Mouse (Mus musculus): Measurements from ENCODE around the gene Rln3.

Gene Rln3

DNA sequence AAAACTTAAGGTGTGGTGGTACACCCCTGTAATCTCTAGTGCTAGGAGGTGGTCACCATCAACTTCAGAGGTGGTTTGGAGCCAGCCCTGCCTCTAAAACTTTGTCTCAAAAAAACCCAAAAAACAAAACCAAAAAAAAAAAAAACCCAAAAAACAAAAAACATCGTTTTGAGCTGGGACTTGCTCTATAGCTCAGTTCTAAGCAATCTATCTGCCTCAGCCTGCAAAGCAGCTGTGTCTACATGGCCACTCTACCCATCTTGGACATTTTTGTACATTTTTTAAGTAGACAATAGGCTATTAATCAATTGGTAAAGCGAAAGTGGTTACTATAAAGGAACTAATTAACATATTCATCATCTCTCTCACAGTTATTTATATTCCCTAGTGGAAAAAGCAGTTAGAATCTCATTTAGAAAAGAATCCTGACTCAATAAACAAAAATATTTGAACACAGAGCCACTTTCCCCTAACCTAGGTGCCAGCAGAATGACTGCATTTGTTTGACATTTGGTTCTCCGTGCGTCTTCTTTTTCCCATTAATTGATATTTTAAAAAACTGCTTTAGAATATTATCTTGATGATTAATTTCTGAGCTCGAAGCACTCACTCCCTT is 20.8 kb upstream of the Rln3 start:
- DNase-seq (ENCODE audit: low spot score in 2 of 2): no peak

DNA sequence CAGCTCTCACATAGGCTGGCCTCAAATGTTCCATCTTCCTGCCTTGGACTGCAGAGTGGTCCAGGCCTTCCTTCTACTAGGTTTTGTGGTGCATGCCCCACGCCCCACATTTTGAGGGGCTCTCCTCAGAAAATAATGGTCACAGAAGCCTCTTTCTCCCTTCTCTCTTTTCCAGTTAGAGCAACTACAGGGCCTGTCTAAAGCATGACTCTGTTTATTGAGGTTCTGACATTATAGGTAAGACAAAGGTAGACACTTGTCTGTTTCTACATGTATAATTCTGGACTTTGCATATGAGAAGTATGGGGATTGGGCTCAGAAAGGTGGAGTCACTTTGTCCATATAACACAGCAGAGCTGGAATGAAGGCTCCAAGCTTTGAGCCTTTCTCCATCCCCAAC is 20.2 kb upstream of the Rln3 start, which contains the start of gene Gm10643:
Gm10643 (minus strand) TSS at position 101 of the 400 bp plus-strand sequence.
- no peak for DNase-seq (ENCODE audit: low spot score in 2 of 2)

DNA sequence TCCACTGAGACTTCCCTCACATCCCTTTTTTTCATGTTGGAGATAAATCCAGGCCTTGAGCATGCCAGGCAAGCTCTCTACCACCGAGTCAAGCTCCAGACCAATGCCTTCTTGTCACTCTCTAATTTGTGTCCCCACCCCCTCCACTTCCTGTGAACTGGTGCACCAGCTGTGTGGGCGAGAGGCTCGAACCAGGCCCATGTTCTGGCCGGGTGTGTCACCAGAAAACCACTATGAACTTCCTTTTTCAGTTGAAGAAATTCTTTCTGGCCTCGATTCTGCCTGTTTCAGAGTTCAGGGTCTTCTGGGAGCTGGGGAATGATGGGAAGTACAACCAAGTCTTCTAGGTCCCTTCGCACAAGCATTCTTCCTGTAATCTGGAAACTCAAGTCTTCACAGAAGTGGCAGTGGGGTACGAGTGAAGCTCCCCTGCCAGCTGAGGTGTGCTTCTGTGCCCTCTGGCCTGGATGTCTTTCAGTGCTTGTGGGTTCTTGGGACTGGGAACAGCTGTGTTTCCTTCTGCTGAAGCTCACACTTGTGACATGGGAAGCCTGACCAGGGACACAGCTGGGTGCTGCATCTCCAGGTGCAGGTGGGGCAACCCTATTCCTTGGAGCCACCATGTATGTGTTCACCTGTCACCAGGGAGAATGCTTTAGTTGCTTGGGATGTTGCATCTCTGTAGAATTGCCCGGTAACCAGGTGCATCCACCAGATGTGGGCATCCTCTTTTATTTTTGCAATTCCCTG is 19.2 kb upstream of the Rln3 start:
- no peak for DNase-seq (ENCODE audit: low spot score in 2 of 2)

DNA sequence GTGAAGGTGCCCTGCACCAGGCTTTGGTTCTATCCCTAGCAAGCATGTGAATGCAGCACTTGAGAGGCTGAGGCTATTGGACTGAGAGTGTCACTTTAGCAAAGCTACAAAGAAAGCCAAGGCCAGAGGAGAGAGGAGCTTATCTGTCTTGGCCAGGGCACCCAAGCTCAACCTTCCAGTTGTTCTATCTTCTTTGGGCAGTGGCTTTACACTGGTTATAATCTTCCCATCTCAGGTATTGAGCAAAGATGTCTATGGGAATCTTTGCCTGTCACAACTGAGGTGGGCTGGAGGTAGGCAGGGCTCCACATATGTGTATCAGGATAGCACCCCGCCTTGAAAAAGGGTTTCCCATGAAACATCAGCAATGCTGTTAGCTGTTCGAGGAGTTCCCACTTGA is 15.4 kb upstream of the Rln3 start:
- DNase-seq (ENCODE audit: low spot score in 2 of 2): no peak

DNA sequence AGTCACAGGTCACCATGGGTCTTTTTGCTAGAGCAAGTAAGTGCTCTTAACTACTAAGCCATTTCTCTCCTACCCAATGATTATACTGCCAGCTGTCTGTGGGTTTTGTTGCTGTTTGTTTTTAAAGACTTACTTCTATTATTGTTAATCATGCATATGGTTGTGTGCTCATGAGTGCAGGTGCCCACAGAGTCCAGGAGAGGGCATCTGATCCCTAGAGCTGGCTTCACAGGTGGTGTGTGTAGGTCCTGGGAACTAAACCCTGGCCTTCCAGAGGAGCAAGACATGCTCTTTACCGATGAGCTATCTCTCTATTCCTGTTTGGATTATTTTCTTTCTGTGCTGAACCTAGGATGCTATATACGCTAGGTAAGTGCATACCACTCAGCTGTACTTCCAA is 14.4 kb upstream of the Rln3 start:
- DNase-seq (ENCODE audit: low spot score in 2 of 2): no peak

DNA sequence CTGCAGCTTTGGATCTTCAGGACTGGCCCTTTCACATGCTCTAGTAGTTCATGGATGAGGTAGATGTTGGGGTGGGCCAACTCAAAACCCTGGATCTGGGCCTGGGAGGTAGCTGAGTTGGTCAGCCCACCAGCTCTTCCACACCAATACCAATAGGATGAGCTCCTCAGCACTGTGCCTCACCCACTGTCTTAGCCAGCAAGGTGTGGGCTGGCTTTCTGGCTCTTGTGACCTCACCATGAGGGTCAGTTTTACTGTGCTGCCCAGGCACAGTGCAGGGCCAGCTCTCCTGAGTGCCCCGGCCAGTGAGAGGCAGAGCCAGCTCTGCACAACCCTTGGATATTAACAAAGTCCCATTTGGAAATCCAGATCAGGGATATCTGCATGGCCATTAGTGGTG is 13.0 kb upstream of the Rln3 start:
- no peak for DNase-seq (ENCODE audit: low spot score in 2 of 2)

DNA sequence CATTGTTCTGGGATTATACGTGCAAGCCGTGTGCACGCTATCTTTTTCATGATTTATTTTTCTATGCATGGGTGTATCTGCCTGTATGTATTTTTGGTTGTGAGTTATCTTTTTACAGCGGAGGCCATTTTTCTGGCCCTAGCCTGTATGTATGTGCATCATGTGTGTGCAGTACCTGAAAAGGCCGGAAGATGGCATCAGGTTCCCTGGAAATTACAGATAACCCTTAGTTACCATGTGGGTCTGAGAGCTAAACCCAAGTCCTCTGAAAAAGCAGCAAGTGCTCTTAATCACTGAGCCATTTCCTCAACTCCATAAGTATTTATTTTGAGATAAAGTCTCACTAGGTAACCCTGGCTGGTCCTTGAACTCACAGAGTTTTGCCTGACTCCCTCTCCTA is 8.4 kb upstream of the Rln3 start:
- DNase-seq (ENCODE audit: low spot score in 2 of 2): no peak

DNA sequence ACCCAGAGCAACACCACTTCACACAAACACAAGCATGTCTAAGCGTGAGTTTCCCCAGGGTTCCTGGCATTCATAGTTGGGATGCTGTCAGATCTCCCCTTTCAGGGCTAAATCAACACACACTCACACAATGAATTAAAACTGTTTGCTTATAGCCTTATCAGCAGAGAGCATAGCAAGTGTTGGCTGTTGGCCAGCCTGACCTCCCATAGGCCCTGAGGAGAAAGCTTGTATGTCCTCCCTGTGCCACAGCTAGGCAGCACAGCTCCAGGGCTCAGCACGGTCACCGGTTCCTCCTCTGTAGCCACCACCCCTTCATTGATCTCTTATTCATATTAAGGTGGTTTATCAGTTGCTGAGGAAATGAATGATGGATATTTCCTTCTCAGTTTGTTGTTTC is 7.9 kb upstream of the Rln3 start:
- peak in 1 of 2 experiments; percentile 49 for DNase-seq (ENCODE audit: low spot score in 2 of 2)

DNA sequence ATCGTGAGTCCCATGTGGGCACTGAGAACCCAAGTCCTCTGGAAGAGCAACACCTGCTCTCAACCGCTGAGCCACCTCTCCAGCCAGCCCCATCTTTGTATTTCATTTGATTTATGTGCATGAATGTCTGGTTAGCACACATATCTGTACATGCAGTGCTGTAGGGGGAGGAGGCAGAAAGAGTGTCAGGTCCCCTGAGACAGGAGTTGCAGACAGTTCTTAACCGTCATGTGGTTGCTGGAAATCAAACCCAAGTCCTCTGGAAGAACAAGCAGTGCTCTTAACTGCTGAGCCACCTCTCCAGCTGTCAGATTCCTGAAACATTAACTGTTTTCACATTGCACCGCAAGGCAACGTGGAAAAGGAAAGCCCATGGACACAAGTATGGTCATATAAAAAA is 3.4 kb upstream of the Rln3 start:
- no peak for DNase-seq (ENCODE audit: low spot score in 2 of 2)

DNA sequence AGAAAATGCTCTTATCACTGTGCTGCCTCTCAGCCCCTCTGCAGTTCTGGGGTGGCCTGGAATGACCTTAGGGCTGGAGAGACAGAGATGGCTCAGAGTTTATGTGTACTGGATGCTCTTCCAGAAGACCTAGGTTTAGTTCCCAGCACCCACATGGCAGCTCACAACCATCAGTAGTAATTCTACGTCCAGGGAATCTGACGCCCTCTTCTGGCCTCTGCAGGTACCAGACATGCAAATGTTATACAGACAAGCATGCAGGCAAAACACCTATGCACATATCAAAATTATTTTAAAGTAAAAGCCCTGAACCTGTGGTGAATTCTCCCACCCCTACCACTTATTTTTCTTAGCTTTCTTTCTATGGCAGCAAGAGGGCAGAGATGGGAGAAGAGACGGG is 1.7 kb upstream of the Rln3 start:
- no peak for DNase-seq (ENCODE audit: low spot score in 2 of 2)

DNA sequence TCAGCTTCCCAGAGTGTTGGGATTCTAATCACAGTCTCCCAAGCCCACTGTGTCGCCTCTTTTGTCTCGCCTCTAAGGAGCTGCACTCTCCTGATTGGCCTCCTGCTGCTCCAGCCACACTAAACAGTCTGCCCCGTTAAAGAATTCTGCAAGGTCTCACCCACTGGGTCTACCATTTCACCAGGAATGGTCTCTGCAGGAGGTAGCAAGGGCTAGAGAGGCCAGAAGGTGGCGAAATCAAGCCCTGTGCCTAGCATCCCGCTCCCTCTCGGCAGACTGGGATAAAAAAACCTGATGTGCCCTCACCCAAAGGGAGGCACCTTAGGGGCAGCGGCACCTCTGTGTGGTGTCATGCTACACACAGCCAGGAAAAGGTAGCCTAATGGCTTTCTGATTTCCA is 697 bp downstream of the Rln3 start:
- DNase-seq (ENCODE audit: low spot score in 2 of 2): no peak

DNA sequence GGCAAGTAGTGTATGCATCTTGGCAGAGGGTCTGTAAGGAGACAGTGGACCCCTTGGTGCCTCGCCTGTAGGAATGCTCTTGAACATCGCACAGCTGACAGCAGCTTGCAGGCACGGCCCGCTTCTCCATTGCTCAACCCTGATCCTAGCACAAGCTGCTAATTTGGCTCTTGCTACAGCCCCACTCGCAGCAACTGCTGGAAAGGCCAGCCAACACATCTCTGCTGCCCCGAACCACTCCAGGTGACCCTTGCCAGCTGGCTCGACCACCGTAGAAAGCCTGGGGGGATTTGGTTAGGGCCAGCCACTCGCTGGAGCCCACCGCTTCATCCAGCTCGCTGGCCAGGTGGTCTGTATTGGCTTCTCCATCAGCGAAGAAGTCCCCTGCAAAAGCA is 1.9 kb downstream of the Rln3 start:
- no peak for DNase-seq (ENCODE audit: low spot score in 2 of 2)

DNA sequence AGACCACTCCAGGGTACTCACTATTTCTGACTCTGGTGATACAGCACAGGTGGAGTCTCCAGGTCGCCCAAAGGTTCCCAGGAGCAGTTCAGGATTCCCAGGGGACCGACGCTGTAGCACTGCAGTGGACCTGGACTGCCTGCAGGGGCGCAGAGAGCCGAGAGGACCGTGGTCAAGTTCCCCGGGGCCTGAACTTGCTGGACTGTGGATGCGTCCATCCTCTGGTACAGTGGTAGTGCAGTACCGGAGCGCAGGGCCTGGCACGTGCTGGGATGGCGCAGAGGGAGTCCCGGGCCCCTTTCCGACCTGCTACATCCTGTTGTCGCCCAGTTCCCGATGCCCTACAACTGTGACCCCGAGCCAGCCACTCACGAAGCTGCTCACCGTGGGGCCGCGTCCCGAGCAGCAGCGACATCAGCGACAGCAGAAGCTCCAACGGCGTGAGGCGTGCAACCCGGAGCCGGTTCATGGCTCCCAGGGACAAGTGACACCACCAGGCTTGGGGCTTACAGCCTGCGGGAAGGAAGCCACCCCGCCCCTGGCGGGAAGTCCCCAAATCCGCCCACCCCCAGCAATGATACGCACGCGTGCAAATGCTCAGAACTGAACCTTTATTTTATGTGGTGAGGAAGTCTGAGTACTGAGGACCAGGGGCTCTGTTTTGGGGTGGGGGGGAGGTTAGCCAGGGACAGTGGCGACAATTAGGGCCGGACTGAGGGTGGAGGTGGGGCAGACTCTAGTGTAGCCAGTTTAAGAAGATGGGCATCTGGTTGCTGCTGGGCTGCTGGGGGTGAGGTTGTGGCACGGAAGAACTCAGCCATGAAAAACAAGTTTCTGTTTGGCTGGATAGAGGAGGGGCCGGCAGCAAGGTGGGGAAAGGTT is 2.5 kb downstream of the Rln3 start, which contains the start of gene Il27ra:
Il27ra (minus strand) TSS at position 524 of the 882 bp plus-strand sequence.
- peak; percentile 41 to 66 for DNase-seq (ENCODE audit: low spot score in 2 of 2)

DNA sequence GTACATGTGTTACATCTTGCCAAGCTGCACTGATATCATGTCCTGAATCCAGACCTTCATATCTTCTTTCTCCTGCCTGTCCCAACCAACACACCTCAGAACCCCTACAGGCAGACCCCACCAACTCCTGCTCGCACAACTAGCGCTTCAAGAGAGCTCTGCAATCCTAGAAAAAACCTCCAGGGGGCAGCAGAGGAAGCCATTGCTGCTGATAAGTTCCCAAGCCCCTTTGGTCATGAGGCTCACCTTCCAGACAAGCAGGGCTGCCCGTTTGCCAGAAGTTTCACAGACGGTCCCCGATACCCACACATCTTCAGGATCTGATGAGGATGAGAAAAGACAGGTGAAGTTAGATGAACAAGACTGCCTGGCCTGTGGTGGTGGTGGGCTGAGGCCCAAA is 5.8 kb downstream of the Rln3 start:
- peak; percentile 48 to 64 for DNase-seq (ENCODE audit: low spot score in 2 of 2)

DNA sequence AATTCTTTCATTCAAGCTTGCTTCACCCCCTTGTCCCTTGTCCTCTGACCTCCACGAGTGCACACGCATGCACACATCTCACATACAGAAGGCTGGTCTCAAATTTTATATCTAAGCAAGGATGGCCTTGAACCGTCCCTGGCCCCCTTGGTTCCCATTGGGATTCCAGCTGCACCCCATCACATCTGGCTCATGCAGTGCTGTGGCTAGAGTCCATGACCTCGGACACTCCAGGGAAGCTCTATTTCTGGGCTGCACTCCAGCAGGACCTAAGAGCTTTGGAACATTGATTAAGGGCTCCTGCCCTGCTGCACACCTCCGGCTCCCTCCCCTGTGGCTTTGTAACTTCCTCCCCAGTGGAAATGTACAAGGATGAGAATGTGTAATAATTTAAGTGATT is 6.8 kb downstream of the Rln3 start:
- DNase-seq (ENCODE audit: low spot score in 2 of 2): peak in 1 of 2 experiments; percentile 20

DNA sequence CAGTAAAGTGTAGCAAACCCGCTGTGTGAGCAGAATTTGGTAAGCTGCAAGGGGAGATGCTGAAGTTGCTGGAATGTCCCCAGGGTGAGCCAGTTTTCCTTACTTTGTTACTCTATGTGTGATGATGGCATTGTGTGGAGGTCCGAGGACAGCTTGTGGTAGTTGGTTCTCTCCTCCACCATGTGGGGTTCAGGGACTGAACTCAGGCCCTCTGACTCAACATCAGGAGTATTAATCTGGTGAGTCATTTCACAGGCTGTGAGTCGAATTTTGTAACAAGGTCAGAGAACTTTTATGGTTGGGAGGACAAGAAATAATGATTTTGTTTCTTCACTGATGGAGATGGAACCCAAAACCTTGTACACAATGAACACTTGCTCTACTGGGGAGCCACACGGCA is 12.0 kb downstream of the Rln3 start:
- DNase-seq (ENCODE audit: low spot score in 2 of 2): no peak

DNA sequence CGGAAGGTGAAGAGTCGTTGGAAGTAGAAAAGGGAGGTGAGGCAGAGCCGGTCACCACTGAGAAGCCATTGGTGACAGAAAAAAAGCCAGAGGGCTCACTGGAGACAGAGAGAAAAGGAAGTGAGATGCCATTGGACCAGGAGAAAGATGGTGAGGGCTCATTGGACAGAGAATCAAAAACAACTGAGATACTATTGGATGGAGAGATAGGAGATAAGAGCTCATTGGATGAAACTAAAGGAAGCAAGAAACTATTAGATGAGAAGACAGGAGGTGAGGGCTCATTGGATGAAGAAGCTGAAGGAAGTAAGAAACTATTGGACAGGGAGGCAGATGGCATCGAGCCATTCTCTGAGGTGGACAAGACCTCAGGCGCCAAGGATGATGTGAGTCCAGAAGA is 15.5 kb downstream of the Rln3 start:
- no peak for DNase-seq (ENCODE audit: low spot score in 2 of 2)

DNA sequence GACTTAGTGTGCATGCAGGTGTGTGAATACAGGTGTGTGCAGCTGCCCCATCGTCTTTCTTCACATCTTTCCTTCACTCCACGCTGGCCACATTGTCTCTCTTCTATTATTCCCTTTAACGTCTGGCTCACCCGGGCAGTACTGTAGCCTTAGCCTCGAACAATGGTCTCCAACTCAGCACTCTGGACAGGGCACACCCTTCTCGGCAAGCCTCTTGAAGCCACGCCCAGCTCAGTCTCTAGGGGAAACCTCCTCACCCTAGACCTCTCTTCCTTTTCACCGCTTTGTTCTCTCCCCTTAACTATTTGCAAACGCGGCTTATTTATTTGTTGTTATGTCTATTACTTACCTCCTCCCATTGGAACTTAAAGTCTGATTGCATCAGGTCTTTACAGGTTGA is 17.4 kb downstream of the Rln3 start:
- DNase-seq (ENCODE audit: low spot score in 2 of 2): no peak

DNA sequence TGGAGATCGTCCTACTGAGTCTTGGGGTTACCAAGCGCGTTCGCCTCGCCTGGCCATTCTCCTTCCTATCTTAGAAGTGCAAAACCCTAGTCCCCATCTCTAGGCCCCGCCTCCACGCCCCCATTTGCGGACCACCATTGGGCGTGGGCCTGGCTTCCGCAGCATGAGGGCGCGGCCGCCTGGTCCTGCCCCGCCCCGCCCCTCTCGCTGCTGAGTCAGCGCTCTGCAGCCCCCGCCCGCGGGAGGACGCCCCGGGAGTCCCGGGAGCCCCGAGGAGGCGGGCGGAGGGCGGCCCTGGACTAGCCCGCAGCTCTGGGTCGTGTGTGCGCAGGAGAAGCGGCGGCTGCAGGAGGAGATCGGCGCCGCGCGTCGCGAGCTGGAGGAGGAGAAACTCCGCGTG is 18.9 kb downstream of the Rln3 start:
- DNase-seq (ENCODE audit: low spot score in 2 of 2): no peak

DNA sequence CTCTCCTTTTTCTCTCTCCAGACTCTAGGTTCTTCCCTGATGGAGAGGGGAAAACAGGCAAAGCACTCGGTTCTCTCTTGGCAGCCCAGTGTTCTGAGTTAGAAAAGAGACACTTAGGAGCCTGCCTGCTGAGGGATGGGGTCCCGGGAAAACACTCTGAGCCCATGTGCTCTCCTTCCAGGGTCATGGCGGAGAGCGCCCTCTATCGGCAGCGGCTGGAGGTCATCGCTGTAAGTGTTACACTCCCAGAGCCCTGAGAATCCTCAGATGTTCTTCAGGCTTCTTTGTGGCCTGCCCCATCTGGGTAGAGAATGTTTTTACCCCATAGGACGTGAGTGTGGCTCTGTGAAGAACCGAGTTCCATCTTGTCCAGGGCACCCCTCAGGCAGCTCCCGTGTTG is 20.6 kb downstream of the Rln3 start:
- DNase-seq (ENCODE audit: low spot score in 2 of 2): no peak

DNA sequence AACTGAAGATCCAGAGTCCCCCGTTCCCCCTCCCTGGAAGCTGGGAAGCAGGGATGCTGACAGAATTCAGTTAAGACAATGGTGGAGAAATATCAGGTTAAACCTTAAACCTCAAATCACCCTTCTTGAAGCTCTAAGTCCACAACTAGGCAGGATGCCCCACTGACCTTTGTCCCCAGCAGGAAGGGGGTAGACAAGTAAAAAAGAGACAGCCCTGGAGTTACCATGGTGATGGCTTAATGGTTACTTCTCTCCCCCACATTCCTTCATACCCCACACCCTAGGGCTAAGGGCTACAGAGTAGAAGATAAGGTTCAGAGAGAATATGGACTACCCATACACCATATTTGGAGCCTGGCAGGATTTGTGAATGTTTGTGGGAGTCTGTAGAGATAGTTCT is 21.2 kb downstream of the Rln3 start:
- no peak for DNase-seq (ENCODE audit: low spot score in 2 of 2)

DNA sequence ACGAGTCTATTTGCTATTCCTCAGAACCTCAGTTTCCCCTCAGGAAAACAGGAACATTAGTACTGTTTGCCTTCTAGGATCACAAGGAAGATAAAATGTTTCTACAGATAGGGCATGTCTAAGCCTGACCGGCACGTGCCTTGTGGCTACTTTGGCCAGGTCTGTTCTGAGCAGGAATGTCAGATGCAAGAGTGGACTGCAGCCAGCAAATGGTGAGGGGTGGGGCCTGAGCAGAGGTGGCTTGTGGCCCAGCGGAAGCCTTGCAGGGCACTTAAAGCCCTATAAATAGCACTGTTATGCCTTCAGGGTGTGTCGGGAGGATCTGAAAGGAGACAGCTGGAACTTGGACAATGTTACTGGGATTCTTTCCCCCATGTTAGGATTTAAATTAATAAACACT is 21.7 kb downstream of the Rln3 start:
- peak; percentile 57 to 75 for DNase-seq (ENCODE audit: low spot score in 2 of 2)

DNA sequence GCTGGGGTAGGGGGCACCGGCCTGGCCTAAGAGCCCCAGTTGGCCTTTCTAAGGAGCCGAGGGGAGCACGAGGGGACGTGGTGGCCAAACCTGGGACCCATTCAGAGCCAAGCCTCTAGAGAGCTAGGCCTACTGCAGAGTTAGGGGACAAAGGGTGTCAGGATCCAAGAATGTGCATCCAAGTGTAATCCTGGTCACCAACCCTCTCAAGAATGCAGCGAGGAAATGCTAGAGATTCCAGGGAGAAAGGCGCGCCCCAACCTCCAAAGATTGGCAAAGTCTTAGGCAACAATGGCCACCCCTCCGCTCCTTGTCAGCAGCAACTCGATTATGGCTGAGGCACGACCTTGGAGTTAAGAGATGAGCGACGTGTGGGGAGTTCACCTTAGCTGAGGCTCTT is 23.2 kb downstream of the Rln3 start:
- DNase-seq (ENCODE audit: low spot score in 2 of 2): no peak

Data from urinary bladder, postnatal 36 days (tissue).